Mouse (Mus musculus) retina, embryonic 14.5 days (tissue): ENCODE measurements around the gene Rnf152.

Experiments
- DNase-seq: peaks from one replicate; pipeline ENCODE4 v3.0.0-alpha.2; 2015; ENCODE audit warnings: low spot score

Gene Rnf152

DNA sequence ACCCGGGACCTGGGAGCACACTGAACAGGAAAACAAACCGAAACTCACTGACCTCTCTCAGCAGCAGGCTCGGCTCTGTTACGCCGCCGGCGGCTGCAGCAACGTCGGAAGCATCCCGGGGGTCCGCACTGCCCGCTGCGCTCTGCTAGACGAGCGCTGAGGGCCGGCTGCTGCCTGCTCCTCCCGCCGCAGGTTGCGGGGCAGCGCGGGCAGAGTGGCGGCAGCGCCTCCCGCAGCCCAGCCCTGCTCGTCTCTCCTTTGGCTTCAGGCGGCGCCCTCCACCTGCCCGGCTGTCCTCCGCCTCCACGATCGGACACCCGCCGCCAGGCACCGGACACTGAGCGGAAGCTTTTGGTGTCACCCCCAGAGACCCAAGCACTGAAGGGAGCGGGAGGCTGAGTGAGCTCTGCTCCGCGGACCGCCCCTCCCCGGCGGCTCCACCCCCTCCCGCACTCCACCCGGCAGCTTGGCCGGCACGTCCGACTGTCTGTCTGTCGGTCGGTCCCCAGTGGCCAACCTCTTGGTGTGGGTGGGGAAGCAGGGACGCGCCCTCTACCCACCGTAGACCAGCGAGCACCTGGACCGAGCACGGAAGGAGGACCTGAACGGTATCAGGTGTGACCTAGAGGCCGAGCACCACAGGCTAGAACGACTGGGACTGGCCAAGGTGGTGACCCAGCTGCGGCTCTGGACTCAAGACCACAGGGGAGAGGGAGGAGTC is at the start of gene Rnf152:
TSS of gene Rnf152 (minus strand) at position 420 of the 721 bp plus-strand sequence.
- DNase-seq = peak; percentile 69

- no peak for DNase-seq
Observed at GRCm38 (mm10) chr1:105402853-105403252, 46.3 kb upstream of the Rnf152 start.

GRCm38 (mm10) chr1:105384141-105384937 is 27.8 kb upstream of the Rnf152 start:
- DNase-seq = no peak

DNA sequence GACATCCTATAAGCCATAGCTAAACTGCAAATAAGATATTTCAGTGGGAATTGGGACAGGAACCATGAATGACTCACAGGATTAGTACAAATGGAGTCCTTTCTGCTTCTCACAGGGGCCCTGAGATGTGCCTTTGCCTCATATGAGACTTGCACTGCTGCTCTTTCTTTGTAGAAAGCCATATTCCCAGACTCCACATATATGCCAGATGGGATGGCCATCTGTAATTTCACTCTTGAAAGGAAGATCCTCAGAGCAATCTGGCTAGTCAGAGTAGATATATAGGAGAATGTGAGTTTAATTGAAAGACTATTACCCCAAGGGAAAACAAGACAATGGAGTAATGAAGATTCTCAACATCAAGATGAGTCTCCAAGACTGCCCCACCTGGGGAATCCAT is 21.0 kb upstream of the Rnf152 start:
- no peak for DNase-seq

- no peak for DNase-seq
Observed at GRCm38 (mm10) chr1:105374618-105375017, 18.1 kb upstream of the Rnf152 start.

DNA sequence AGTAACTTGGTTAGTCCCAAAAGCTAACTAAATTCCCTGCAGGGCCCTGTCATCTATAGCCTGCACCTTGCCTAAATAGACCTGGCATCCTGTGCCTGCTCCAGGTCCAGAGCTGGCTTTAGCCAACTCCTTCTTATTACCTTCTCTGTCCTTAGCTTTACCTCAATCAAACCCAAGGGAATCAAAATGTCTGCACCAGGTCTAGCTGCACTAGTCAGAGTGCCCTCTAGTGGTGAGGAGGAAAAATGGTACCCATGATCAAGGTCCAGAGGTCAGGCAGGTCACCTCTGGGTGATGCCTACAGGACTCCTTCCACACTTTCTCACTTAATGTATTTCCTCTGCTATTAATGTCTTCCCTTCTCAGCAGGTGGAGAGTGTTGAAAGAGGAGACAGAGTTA is 6.2 kb upstream of the Rnf152 start:
- DNase-seq = peak; percentile 39

- no peak for DNase-seq
Observed at GRCm38 (mm10) chr1:105358896-105359295, 2.4 kb upstream of the Rnf152 start.

DNA sequence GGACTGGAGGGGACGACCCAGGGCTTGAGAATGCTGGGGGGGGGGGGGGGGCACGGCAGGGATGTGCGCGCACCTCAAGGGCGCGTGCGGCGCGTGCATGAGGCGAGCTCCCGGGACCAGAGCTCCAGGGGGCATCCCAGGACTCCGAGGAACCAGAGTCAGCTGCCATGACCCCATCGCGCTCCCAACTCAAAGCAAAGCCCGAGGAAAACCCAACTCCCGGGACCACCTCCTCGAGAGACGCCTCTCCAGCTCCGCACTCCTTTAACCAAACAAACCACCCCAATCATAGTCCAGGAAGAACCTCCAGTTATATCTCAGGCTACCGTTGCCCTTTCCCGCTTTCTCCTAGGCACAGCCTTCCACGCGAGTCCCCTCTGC is 610 bp downstream of the Rnf152 start:
- no peak for DNase-seq

DNA sequence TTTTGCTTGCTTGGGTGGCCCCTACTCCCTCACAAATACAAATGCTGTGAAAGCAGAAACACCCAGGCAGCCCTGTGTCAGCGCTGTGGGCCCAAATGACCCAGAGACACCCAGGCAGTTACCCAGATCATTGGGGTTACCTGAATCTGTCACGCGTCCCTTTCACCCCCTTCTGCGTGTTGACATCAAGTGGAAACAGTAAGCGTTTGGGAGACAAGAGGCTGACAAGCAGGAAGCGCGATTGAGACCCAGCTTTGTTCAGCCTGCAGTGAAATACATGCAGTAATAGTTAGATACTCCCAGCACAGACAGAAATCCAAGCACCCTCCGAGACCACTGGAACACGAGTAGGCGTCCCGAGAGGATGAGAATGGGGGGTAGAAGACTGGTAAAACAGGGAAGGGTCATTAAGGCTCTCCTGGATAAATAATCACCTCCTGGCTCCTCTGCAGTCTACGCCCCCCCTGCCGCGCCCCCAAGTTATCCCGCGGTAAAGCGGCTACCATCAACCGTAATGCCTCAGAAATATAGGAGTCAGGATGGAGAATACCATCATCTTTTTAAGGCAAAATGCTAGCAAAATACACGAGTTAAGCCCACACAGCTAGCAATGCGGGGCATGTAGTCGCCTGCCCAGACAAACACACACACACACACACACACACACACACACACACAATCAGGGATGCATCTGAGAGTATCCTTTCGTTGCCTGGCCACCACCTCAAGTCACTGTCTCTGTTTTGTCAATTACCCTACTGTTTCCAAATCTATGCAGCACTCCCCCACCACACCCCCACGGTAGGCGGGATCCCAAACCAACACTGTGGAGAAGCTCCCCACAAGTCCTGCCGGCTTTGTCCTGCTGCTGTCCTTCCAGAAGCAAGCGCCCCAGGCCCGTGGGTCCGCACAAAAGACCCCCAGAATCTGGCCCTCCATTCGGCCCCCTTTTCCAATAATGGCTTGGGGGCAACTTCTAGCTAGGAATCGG is 1.3 kb downstream of the Rnf152 start:
- DNase-seq = peak; percentile 45

DNA sequence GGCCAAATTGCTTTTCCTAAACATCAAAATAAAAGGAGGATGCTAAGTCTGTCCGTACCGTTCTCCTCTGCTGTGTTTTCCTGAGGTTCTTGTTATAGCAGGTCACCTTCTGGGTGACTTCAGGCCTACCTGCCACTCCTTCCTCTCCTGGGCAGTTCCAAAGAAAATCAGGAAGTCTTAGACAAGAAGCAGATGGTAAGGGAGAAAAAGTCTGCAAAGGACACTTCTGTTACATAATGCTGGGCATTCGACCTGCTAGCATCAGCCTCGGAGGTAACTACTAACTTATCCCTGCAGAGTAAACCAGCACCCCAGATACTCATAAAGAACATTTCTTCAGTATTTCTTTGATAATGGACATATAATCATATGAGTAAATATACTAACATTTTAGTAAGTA is 4.7 kb downstream of the Rnf152 start:
- DNase-seq = no peak

GRCm38 (mm10) chr1:105342305-105342704 is 14.2 kb downstream of the Rnf152 start:
- DNase-seq = no peak

GRCm38 (mm10) chr1:105340943-105341342 is 15.6 kb downstream of the Rnf152 start:
- no peak for DNase-seq

- no peak for DNase-seq
Observed at GRCm38 (mm10) chr1:105337397-105337796, 19.1 kb downstream of the Rnf152 start.

DNA sequence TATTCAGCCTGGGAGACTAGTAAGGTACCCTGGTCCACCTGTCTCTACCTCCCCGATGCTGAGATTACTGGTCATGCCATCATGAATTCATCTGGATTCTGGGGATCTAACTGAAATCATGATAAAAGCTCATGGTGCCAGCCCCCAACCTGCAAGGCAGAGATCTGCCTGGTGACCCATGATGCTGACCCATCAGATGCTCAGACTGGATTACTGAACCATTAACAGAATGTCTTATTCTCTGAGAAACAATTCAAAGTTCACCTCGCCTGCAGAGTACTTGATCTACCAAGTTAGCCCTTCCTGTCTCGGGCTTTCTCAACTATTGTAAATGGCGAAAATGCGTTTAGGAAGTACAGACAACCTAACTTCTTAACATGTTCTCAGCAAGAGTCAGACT is 20.4 kb downstream of the Rnf152 start:
- no peak for DNase-seq

DNA sequence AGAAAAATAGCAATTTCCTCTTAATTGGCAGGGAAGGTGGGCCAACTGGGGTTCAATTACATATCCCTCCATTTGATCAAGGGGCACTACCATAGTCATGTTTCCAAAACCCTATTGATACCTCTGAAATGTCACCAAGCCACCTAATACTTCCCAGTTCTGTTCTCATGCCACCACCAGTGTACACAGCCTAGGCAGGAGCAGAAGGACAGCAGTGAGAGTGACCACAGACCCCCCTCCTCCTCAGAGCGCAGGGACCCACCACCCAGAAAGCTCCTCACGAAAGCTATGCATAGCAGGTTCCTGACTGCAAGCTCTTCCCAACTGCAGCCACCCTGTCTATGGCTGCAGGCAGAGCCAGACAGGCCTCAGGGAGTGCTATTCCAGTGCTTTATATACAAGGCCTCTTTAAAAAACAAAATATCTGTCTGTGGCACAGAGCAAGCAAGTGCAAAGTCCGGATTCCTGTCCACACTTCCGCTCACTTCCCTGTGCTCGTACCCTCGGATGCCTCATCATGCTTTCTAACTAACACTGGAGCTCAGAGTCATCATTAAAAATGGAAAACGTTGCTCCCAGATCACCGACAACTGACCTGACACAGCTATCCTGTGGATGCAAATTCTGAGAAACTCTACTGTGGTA is 24.3 kb downstream of the Rnf152 start:
- no peak for DNase-seq

GRCm38 (mm10) chr1:105331605-105332004 is 24.9 kb downstream of the Rnf152 start:
- no peak for DNase-seq

- no peak for DNase-seq
Observed at GRCm38 (mm10) chr1:105330581-105331320, 25.8 kb downstream of the Rnf152 start.

DNA sequence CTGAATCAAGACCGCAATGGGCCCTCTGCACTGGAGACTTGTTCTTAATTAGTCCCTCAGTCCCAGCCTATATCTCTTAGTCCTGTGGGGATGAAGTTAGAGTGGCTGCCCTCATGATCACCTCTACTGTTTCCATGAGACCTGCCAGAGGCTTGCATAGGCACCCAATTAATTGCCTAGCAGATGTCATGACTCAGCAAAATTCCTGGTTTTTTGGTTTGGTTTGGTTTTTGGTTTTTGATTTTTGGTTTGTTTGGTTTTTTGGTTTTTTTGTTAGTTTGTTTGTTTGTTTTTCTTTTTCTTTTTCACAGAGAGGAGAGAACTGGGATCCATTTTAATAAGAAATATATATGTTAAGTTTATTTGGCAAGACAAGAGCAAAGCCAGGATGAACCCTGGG is 28.7 kb downstream of the Rnf152 start:
- DNase-seq = no peak

- no peak for DNase-seq
Observed at GRCm38 (mm10) chr1:105324636-105325035, 31.9 kb downstream of the Rnf152 start.

DNA sequence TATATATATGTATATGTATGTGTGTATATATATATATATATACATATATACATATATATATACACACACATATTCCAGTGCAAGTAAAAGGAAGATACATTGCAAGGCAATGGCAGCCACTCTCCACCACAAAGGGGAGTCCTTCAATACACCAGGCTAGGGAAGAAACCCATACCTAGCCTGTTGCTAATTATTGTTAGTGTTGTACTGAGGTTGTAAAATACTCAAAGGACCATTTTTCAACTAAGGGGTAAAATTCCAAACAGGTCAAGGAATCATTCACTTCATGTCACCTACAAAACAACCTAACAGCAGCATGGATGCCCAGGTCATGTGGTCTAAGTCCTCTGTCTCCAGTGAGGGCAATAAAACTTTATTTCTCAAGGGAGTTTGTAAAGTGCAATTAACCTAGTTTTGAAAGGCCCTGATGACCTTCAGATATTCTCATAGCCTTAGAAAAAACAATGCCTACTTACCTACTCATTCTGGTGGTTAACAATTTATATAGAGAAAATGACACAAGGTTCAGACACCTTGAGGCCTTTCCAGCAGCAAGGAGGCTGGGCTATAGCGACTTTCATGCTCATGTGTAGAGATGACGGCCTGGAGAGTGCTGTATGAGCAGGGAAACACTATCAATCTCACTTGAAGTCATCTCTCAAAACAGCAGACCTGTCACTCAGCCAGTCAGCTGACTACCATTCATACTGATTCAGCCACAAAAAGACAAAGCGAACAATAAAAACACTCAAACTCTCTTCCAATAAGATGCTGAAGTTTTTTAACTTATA is 42.3 kb downstream of the Rnf152 start:
- no peak for DNase-seq
